Mouse (Mus musculus) T-helper 17 cell (primary cell): ENCODE results near the gene Sost.
"Not testable (repeated sequence)": the region's sequence is repeated elsewhere in the genome, so short reads cannot be mapped to it uniquely, and the experiment has no call there.

ENCODE experiments used
- in situ Hi-C, 2 experiments: fragments of 300-600 bp; cut with MboI, MseI; formaldehyde crosslinking; loops; 1 replicate in 1 of 2; 2 replicates in 1 of 2; pipeline ENCODE4 v1.15.1; 2025; ENCODE audit warnings: high pct_unique_total_duplicates in 2 of 2

Sost gene

DNA sequence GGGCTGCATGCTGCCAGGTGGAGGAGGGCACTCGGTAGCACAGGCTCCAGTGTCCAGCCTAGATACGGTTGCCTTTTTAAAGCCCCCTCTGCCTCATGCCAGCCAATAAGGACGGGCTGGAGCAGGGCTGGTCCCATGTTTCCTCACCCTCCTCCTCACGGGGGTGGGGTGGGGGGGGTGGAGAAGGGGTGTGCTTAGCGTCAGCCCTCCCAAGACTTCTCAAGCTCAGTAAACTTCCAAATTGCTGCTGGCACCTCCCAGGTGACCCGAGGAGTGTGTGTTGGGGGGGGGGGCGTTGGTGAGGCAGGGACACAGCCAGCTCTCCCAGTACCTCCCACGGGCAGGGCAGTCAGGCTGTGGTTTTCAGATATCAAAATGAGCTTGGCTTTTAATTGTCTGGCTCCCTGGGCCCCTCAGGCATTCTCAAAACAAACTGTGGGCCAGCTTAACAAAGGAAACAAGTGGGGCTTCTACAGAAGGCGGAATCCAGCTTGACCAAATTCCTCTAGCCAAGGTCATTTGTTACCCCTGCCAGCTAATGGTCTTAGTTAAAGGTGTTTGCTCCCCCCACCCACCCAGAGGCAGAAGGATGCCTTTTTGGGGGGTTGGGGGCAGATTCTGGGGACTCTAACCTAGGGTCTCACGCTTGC is at the start of gene Sost:
Sost (minus strand) TSS at position 51 of the 650 bp plus-strand sequence.
- in situ Hi-C loops: loop anchor here (5.0 kb wide), 1 partner anchor 45 kb away; no protein-coding TSS in a partner anchor

DNA sequence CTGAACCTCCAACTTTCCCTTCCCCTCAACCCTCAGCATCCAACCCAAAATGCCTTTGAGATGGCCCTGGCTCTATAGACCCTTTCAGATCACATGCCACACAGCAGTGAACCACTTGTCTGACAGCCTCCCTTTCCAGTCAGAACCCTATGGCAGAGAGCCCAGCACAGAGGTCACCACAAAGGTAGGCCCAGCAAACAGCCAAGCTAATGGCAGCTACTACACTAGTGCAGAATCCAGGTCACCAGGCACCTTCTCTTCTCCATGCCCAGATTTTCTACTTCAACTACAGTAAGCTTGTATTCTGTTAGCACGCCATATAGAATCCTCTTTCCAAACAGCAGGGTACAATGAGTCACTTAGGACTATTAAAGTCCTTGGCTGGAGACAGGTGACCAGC is 49.3 kb upstream of the Sost start:
- in situ Hi-C loops: no loop called here

DNA sequence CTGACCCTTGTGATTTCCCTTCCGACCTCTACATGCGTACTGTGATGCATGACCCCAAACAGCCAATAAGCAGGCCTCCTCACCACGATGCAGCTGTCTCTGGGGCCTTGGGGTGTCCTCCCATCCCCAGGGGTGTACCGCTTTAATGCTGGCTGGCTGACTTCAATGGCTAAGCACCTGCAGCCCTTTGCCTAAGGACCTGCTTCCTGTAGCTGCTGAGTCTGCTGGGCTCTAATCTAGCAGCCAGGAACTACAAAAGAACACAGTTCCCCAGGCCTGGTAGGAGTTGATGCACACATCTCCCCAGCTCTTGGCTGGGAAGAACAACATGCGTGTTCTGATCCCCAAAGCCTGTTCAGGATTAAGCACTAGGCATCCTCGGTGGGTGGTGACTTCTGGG is 48.7 kb upstream of the Sost start:
- in situ Hi-C loops: no loop called here

DNA sequence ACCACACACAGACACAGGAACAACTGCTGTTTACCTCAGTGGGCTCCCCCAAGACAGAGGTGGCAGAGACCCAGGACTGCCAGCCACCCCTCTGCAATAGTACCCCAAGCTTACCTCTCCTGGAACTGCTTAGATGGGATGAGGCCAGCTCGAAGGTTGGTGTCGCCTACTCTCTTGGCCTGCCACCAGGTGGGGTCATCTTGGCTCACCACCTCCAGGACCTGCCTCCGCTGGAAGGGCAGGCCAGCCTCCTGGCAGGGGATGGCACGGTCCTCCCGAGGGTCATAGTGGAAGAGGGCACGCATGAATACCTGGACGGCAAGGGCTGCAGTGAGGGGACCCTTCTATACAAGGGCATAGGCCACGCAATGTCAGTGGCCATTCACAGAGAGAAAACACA is 46.4 kb upstream of the Sost start:
- in situ Hi-C loops: no loop called here

DNA sequence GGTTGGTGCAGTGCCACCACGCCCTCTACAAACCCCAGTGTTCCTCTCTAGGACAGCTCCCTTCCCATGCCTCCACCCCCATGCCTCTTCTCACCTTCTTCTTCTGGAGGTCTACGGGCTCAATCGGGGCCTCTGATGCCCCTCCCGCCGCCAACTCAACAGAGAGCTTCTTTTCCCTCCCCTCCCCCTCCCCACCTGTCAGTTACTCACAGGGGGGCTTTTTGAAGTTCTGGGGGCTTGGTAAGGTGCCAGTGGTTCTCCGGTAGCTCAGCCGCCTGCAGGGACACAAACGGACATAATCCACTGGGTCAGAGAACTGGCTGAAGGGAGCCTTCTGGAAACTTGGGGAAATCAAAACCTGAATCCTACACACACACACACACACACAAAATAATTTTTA is 44.7 kb upstream of the Sost start:
- in situ Hi-C loops: no loop called here

DNA sequence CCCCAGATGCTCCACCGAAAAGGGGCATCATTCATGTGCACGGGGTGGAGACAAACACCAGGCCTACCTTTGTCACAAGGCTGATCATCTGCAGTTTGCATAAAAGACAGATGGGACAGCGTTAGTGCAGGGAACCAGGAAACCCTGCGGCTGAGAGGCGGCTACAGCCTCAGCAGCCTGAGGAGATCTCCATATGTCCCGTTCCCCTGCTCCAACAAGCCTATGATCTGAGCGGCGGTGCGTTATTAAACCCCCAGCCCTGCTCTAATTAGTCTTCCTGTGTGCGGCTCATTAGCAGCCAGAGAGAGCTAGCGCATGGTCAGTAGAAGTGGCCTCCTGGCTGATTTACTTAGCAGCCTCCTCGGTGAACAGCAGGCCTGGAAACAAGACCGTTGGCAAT is 43.3 kb upstream of the Sost start:
- in situ Hi-C loops: no loop called here

DNA sequence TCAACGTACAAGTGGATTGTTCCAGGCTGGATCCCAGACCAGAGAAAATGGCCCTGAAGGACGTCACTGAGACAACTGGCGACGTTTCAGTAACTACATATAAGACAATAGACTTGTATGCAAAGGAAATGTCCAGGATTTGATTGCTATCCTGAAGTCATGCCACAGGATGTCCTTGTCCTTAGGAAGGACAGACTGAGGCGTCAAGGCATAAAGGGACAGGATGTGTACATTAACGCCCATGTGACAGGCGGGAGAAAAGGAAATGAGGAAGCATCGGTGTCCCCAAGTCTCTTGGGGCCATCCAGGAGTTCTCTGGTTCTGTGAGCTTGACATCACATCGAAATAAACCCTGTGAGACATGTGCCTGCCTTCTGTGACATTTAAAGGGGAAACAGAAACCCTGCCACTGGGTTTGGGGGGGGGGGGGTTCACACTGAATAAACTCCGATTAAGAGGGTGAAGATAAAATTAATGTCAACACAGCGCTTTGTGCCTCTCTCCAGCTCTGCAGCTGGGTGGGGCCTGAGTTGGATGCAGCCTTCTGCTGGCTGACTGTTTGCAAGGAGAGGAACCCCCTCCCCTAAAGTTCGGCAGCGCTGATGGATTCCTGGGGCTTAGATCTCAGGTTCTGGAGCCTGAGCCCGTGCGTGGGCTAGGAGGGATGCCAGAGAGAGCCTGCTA is 42.3 kb upstream of the Sost start:
- in situ Hi-C loops: no loop called here

DNA sequence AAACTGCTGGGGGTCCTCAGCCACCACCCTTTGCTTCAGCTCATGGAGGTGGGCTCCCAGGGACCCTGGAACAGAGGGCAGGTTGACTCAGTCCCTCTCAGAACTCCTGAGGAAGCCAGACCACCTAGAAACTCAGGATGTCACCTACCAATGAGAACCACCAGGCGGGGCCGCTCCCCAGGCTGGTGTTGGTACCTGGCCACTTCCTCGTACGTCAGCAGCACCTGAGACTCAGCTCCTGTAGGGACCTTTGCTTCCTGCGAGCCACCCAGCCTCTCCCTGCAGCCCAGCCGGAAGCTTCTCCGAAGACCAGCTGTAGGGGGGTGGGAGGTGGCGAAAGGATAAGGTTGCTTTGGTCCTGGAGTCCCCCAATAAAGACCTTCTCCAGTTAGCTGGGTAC is 41.6 kb upstream of the Sost start:
- in situ Hi-C loops: no loop called here

DNA sequence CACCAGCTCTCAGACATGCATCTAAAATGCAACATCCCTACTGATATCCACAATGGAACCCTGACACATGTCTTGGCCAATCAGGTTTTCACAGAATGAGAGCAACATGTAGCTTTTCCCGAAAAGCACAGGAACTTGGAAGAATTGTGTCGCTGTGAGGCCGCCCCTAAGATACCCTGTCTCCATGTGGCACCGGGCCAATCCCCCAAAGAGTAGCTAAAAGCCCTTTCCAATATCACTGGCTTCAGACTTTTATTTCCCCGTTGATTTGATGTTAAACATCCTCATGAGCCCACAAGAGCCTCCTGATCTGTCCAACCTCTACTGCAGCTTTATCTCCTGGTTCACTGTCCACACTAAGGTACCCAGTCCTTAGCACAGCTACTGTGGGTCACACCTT is 39.9 kb upstream of the Sost start:
- in situ Hi-C loops: no loop called here

DNA sequence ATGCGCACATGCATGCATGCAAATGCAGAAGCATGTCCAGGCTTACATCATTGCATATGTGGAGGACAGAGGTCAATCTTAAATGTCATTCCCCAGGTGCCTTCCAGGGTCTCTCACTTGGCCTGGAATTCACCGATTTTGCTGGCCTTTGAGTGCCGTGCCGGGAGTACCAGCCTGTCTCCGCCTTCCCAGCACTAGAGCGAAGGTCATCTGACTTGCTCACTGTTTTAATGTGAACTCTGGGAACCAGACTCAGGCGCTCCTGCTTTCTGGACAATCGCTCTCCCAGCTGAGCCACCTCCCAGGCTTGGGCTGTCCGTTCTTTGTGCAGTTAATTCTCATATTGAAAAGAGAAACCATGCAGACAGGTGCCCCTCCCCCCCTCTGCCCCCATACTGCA is 39.5 kb upstream of the Sost start:
- in situ Hi-C loops: no loop called here

DNA sequence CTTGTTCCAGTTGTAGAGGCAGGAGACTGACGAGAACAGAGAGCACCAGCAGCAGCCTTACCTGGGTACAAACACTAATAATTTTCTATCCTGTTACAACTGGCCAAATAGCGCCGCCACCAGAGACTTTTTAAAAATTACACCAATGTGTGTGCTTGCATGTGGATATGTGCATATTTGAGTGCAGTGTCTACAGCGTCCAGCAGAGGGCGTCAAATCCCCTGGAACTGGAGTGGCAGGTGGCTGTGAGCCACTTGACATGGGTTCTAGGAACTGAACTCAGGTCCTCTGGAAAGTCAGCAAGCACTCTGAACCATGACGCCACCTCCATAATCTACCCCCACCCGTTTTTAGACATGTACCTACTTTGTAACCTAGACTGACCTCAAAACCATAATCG is 37.4 kb upstream of the Sost start:
- in situ Hi-C loops: no loop called here

DNA sequence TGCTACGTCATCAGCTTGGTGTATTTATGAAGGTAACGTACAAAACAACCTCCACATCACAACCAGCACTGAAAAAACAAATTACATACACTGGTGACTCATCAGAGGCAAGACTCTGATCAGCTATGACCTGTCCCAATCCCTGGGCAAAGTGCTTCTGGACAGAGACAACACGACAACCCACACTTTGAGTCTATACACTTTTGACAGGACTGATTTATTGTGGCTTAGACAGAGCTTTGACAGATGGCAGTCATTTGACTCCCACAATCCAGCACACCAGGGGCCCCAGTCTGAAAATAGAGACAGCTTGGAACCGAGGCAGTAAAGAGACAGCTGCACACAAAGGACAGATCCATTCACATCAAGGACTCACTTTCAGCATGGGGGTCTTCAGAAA is 32.7 kb upstream of the Sost start:
- in situ Hi-C loops: no loop called here

DNA sequence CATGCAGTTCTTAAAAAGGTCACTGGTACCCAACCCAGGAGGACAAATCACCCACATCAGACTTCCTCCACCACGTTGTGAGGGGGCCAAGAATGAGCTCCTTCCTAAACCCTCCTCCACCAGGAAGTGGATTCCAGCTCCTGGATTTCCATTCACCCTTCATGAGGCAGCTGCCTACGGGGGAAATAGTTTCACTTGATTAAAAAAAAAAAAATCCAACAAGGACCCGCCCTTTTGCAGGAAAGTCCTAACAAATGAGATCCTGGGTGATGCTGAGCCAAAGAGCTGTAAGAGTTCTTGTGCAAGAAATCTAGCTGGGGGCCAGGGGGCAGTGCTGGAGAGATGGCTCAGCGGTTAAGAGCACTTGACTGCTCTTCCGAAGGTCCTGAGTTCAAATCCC is 31.4 kb upstream of the Sost start:
- in situ Hi-C loops: no loop called here

DNA sequence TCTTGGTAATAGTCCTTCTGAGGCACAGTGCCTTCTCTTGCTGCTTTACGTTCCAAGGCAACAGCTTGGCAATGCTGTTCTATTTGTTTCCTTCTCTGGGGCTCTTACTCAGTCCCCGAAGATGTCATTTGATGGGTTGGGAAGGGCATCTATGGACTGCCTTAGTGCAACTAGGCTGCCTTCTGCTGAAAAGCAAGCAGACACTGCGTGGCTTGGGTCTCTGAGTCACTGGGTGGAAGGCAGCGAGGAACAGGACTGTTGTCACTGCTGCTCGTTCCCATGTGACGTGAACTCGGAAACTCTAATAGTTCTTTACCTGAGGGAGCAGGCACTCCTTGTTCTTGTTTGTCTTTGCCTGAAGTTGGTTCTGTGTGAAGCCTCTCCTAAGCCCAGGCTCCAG is 29.1 kb upstream of the Sost start:
- in situ Hi-C loops: no loop called here

DNA sequence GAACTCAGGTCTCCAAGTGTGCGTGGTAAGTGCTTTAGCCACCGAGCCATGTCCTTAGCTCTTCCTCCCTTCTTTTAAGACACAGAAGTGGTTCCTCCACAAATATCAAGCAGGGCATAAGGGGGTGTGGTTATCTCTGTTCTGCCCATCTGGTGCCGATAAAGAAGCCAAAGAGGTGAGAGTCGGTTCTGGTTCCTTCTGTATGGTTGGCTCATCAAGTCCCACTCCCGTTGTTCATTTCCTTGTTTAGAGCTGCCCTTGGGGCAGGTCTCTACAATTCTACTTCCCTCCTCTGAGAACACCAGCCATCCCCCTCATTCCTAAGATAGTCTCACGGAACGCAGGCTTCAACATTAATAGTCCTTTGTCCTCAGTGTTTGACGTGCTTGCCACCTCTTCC is 27.3 kb upstream of the Sost start:
- in situ Hi-C loops: no loop called here

DNA sequence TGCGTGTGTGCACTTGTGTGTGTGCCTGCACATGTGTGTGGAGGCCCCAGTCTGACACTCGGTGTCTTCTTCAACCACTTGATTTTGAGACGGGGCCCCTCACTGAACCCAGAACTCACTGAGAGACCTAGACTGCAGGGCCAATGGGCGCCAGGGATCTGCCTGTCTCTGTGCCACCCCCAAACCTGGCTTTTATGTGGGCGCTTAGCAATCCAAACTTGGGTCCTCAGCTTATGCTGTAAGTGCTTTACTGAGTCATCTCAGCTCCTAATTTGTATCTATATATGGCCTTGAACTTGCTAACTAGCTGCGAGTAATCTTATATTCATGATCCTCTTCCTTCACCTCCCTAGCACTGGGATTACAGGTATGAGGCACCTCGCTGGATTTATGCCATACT is 25.6 kb upstream of the Sost start:
- in situ Hi-C loops: no loop called here

DNA sequence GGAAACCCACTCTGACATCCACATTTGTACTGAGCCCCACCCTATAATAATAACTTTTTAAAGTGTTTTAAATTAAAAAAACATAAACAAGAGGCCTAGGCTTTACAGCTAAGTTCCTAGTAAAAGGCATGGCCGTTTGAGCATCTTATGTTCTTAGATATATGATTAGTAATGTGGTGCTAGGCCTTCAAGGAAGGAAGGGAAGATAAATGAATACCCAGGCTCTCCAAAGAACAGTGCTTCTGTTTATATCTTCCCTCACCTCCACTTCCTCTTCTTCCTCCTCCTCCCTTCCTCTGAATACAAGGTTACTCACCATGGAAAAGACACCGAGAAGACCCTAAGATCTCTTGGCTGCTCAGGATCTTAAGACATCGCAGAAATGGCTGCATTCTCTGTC is 25.0 kb upstream of the Sost start:
- in situ Hi-C loops: no loop called here

DNA sequence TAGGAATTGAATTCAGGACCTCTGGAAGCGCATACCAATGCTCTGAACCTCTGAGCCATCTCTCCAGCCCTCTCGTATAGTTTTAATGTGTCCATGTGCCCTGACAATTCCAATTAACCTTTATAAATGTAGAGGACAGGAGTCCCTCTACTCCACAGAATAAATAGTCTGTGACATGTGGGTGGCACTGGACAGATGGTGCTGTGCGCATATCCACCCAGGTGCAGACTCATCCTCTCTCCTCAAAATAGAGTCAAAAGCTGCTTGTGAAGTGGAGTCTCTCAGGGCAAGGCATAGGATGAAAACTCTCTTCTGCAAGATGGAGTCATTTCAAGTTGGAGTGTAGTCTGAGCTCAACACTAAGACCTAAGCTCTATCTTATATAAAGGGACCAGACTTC is 23.4 kb upstream of the Sost start:
- in situ Hi-C loops: no loop called here

DNA sequence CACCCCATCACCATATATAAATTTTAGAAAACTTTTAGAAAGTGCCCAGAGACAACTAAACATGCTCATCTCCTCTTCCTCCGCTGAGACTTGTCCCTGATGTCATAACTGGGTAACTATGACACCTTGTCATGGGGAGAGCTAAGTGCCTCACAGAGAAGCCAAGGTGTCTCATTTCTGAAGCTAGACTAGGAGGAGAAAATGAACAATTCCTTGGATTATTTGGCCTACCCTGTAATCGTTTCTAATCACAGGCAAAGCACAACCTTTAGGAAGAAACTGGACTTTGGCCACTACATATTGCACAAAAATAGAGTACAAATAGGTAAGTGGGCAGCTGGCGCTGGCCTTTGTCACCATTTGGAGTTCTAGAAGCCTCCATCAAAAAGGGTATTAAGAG is 20.1 kb upstream of the Sost start, which contains the start of gene Dusp3:
Dusp3 (minus strand) TSS at position 101 of the 400 bp plus-strand sequence.
- in situ Hi-C loops: no loop called here

DNA sequence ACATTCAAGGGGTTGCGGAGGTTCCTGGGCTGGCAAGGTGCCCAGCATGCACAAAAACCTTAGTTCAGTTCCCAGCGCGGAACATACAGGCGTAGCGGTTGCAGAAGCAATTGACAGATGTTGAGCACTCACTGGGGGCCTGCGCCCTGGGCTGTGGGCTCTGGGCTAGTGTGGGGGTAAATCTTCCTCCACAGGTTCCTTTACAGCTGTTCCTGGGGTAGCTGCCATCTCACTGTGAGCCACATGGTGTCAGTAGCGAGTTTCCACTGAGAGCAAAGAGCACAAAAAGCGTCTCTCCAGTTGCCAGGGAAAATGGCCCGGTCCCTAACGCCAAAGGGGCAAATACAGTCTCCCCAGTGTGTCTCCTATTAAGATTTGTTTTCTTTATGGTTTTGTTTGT is 19.2 kb upstream of the Sost start:
- in situ Hi-C loops: no loop called here

DNA sequence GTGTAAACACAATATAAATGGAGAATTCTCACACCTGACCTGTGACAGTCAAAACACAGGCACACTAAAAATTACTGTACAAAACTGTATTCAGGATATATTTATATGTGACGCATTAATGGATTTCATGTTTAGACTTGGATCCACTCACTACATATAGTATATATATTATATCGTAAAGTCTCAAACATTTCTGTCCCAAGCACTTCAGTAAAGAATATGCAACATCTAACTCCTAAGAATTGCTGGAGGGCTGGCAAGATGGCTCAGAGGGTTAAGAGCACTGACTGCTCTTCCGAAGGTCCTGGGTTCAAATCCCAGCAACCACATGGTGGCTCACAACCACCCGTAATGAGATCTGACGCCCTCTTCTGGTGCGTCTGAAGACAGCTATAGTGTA is 18.6 kb upstream of the Sost start:
- in situ Hi-C loops: not testable (repeated sequence)

DNA sequence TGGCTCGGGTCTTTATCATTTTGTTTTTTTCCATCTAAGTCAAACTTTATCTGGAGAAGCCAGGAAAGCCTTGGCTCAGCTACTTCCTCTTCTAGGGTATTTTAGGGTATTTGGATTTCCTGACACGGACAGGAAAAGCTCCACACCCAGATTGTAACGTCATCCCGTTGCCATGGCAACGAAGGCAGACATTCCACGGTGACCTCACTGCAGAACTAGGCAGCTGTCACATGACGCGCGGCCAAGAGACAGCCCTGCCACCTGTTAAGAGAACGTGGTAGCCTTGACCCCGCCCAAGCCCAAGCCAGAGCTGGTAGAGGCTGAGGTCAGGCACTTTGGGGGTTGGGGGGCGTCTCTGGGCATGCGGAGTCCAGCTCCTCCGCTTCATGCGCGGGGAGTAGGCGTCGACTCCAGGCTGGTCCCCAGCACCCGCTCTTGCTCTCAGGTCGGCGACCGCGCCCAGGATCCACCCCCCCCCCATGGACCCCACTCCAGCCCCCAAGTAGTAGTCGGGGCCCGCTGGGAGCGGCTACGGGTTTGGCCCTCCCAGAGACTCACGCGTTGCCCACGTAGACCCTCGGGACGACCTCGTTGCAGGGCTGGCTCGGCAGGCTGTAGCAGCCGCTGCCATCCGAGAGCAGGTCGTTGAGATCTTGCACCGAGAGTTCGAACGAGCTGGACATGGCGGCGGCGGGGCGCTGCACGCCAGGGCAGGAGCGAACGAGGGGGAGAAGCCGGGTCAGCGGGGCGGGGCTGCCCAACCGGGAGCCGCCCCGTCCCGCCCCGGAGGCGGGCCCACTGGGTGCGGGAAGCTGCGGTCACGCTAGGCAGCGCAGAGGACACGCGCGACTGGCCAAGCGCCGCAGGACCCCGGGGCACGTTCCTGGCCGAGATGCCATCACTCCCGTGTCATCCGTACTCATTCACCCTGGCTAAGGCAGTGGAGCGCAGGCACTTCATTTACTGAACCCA is 17.5 kb upstream of the Sost start, which contains the start of gene Cfap97d1:
Cfap97d1 (plus strand) TSS at position 226 of the 972 bp plus-strand sequence.
- in situ Hi-C loops: no loop called here
